Mouse (Mus musculus): Measurements from ENCODE around the gene Ktn1. TPM values are rescaled to one million over a fixed set of nuclear protein-coding genes. Genes with fewer than 3 reads are reported as not detected.

The Ktn1 gene
- polyA plus RNA-seq, 1 experiment from 2014 or later, result 68.6 TPM

GRCm38 (mm10) chr14:47646246-47646645 lies 2.0 kb upstream of the Ktn1 start:
- Histone ChIP-seq H3K27me3 (no peaks in the 10 kb centered on the region), H3K27ac (no peak overlapping the region), H3K4me1 (replicated peaks) (peaks cover 15% of the 10 kb centered on the region), H3K4me3 (replicated peaks) (no peak overlapping the region), H3K9me3 (no peaks in the 10 kb centered on the region), H3K9ac (replicated peaks) (no peak overlapping the region), H3K36me3 (no peaks in the 10 kb centered on the region), H3K4me2 (replicated peaks) (no peak overlapping the region)
- WGBS, result 52% methylated on average over 5 of the region's 5 CpGs
- no peak for ATAC-seq

- no peak overlapping the region for H3K4me2 ChIP-seq (replicated peaks)
- ATAC-seq, result no peak
- peaks cover 22% of the 10 kb centered on the region for H3K4me1 ChIP-seq (replicated peaks)
- 75% methylated on average over 9 of the region's 9 CpGs for WGBS
- no peaks in the 10 kb centered on the region for H3K36me3 ChIP-seq
- H3K27ac ChIP-seq, result no peak overlapping the region
- H3K9me3 ChIP-seq, result no peaks in the 10 kb centered on the region
- H3K9ac ChIP-seq (replicated peaks), result no peak overlapping the region
- H3K4me3 ChIP-seq (replicated peaks), result no peak overlapping the region
- H3K27me3 ChIP-seq, result no peaks in the 10 kb centered on the region
These were observed 1.3 kb upstream of the Ktn1 start for GRCm38 (mm10) chr14:47646696-47647516.

- peak overlapping the region; percentile 92 for H3K27ac ChIP-seq
- peak overlapping the region; percentile 76 for H3K4me2 ChIP-seq (replicated peaks)
- no peaks in the 10 kb centered on the region for H3K36me3 ChIP-seq
- WGBS, result under 1% methylated on average over 66 of the region's 82 CpGs
- no peaks in the 10 kb centered on the region for H3K9me3 ChIP-seq
- H3K9ac ChIP-seq (replicated peaks), result peak overlapping the region; percentile 92
- ATAC-seq, result peak; percentile 96
- H3K4me3 ChIP-seq (replicated peaks), result peak overlapping the region; percentile 90
- H3K27me3 ChIP-seq, result no peaks in the 10 kb centered on the region
- H3K4me1 ChIP-seq (replicated peaks), result peaks cover 22% of the 10 kb centered on the region
These were observed 720 bp downstream of the Ktn1 start for GRCm38 (mm10) chr14:47648706-47649630.

- H3K4me3 ChIP-seq (replicated peaks), result peak overlapping the region; percentile 90
- no peaks in the 10 kb centered on the region for H3K36me3 ChIP-seq
- H3K4me1 ChIP-seq (replicated peaks), result peaks cover 22% of the 10 kb centered on the region
- no peaks in the 10 kb centered on the region for H3K27me3 ChIP-seq
- H3K27ac ChIP-seq, result peak overlapping the region; percentile 92
- H3K9me3 ChIP-seq, result no peaks in the 10 kb centered on the region
- peak overlapping the region; percentile 92 for H3K9ac ChIP-seq (replicated peaks)
- ATAC-seq, result peak; percentile 90
- H3K4me2 ChIP-seq (replicated peaks), result peak overlapping the region; percentile 76
- under 1% methylated on average over 46 of the region's 46 CpGs for WGBS
These were observed 1.5 kb downstream of the Ktn1 start for GRCm38 (mm10) chr14:47649631-47650337.

DNA sequence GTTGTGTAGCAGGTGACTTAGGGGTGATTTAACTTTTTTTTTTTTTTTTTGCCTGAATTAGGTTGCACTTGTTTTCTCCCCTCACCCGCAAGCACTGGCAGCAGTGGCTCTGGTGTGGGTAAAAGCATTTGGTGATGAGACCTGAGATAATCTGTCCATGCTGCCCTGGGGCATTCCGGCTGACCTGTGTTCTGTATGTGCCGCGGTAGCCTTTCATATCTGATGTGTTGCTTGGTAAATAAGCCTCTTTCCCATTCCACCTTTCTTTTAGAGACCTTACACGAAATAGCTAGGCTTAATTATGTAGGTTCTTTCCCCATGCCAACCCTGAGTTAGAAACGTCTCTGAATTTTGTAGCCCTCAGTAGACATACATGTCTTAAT lies 2.1 kb downstream of the Ktn1 start:
- H3K27ac ChIP-seq, result no peak overlapping the region
- peaks cover 22% of the 10 kb centered on the region for H3K4me1 ChIP-seq (replicated peaks)
- peak overlapping the region; percentile 76 for H3K4me2 ChIP-seq (replicated peaks)
- H3K36me3 ChIP-seq, result no peaks in the 10 kb centered on the region
- peak overlapping the region; percentile 90 for H3K4me3 ChIP-seq (replicated peaks)
- 12% methylated on average over 6 of the region's 6 CpGs for WGBS
- peak overlapping the region; percentile 92 for H3K9ac ChIP-seq (replicated peaks)
- no peak for ATAC-seq
- no peaks in the 10 kb centered on the region for H3K27me3 ChIP-seq
- no peaks in the 10 kb centered on the region for H3K9me3 ChIP-seq

- H3K36me3 ChIP-seq, result peaks cover 2% of the 10 kb centered on the region; the same call in 1 of the 2 replicates
- H3K4me1 ChIP-seq (replicated peaks), result peaks cover 22% of the 10 kb centered on the region
- H3K27ac ChIP-seq, result no peak overlapping the region
- 91% methylated on average over 4 of the region's 4 CpGs for WGBS
- H3K4me3 ChIP-seq (replicated peaks), result no peak overlapping the region
- no peak for ATAC-seq
- H3K4me2 ChIP-seq (replicated peaks), result no peak overlapping the region
- no peaks in the 10 kb centered on the region for H3K27me3 ChIP-seq
- no peak overlapping the region for H3K9ac ChIP-seq (replicated peaks)
- no peaks in the 10 kb centered on the region for H3K9me3 ChIP-seq
These were observed 3.0 kb downstream of the Ktn1 start for GRCm38 (mm10) chr14:47651272-47651671.

DNA sequence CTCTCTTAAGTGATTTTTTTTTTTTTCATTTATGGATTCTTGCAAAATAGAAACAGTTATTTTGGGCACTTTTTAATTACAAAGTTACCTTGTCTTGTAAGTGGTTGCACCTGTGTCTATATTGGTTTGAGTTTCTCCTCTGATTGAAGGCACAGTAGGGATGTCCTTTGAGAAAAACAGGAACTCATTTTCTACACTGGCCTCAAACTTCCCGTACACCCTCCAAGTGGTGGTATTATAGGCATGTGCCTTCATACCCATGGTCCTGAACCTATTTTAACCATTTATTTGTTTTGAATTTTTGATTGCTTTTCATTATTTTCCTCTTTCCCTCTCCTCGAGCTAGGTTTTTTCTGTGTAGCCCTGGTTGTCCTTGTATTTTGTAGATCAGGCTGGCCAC lies 7.2 kb downstream of the Ktn1 start:
- ATAC-seq, result no peak
- Histone ChIP-seq H3K4me1 (replicated peaks) (peaks cover 13% of the 10 kb centered on the region), H3K36me3 (peaks cover 4% of the 10 kb centered on the region; the same call in 1 of the 2 replicates), H3K9me3 (no peaks in the 10 kb centered on the region), H3K9ac (replicated peaks) (no peak overlapping the region), H3K27me3 (no peaks in the 10 kb centered on the region), H3K4me3 (replicated peaks) (no peak overlapping the region), H3K27ac (no peak overlapping the region), H3K4me2 (replicated peaks) (no peak overlapping the region)
- 96% methylated on average over 2 of the region's 2 CpGs for WGBS

GRCm38 (mm10) chr14:47663844-47664469 lies 15.7 kb downstream of the Ktn1 start:
- H3K36me3 ChIP-seq, result peaks cover 11% of the 10 kb centered on the region; the same call in 1 of the 2 replicates
- ATAC-seq, result no peak
- no peak overlapping the region for H3K9ac ChIP-seq (replicated peaks)
- no peaks in the 10 kb centered on the region for H3K4me1 ChIP-seq (replicated peaks)
- no peak overlapping the region for H3K27ac ChIP-seq
- H3K27me3 ChIP-seq, result no peaks in the 10 kb centered on the region
- no peaks in the 10 kb centered on the region for H3K9me3 ChIP-seq
- no peak overlapping the region for H3K4me2 ChIP-seq (replicated peaks)
- WGBS, result 89% methylated on average over 11 of the region's 11 CpGs
- no peak overlapping the region for H3K4me3 ChIP-seq (replicated peaks)

DNA sequence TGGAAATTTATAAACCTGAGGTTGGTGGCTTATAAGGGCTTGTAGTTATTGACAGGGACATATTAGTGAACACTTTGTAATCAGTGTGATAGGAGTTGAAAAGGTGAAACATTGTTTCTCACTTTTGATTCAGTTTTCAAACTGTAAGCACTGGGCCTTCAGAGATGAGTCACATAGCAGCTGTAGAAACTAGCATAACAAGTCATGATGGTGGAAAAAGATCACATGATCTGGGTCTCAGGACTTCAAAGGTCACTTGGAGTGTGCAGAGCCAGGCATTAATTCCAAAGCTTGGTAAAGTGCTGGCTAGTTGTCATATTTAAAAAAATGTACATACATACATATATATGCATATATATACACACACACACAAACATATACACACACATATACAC lies 16.2 kb downstream of the Ktn1 start:
- peaks cover 15% of the 10 kb centered on the region; the same call in 1 of the 2 replicates for H3K36me3 ChIP-seq
- H3K27me3 ChIP-seq, result no peaks in the 10 kb centered on the region
- H3K9me3 ChIP-seq, result no peaks in the 10 kb centered on the region
- no peaks in the 10 kb centered on the region for H3K4me1 ChIP-seq (replicated peaks)
- no peak overlapping the region for H3K4me3 ChIP-seq (replicated peaks)
- no peak overlapping the region for H3K27ac ChIP-seq
- H3K4me2 ChIP-seq (replicated peaks), result no peak overlapping the region
- no peak for ATAC-seq
- H3K9ac ChIP-seq (replicated peaks), result no peak overlapping the region

GRCm38 (mm10) chr14:47665061-47665778 lies 17.0 kb downstream of the Ktn1 start:
- no peaks in the 10 kb centered on the region for H3K4me1 ChIP-seq (replicated peaks)
- H3K9me3 ChIP-seq, result no peaks in the 10 kb centered on the region
- H3K9ac ChIP-seq (replicated peaks), result no peak overlapping the region
- H3K27ac ChIP-seq, result no peak overlapping the region
- 89% methylated on average over 5 of the region's 5 CpGs for WGBS
- H3K27me3 ChIP-seq, result no peaks in the 10 kb centered on the region
- ATAC-seq, result no peak
- H3K4me3 ChIP-seq (replicated peaks), result no peak overlapping the region
- no peak overlapping the region for H3K4me2 ChIP-seq (replicated peaks)
- peaks cover 16% of the 10 kb centered on the region; the same call in 1 of the 2 replicates for H3K36me3 ChIP-seq

DNA sequence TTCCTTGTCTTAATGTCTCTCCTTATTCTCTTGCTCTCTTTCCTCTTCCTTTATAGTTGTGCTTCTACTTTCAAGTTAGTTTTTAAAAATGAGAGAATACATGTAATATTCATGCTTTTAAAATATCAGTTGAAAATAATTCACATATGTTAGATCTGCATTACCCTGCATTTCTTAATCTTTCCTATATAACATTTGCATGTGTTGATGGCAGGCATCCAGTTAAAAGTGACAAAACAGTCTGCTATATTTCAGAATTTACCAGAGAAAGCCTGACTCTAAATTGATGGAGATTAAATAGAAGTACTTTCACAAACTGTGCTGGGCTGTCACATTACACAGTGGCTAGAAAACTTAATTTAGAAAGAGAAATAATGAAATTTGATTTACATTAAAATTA lies 19.8 kb downstream of the Ktn1 start:
- H3K9me3 ChIP-seq, result no peaks in the 10 kb centered on the region
- H3K4me3 ChIP-seq (replicated peaks), result no peak overlapping the region
- no peak overlapping the region for H3K27ac ChIP-seq
- ATAC-seq, result no peak
- no peak overlapping the region for H3K4me2 ChIP-seq (replicated peaks)
- no peak overlapping the region for H3K9ac ChIP-seq (replicated peaks)
- H3K36me3 ChIP-seq, result peaks cover 31% of the 10 kb centered on the region
- H3K27me3 ChIP-seq, result no peaks in the 10 kb centered on the region
- no peaks in the 10 kb centered on the region for H3K4me1 ChIP-seq (replicated peaks)

Data from midbrain, embryonic 13.5 days (tissue).